Mouse (Mus musculus) forebrain, embryonic 10.5 days (tissue): ENCODE results near the gene Padi3. TPM values are rescaled to one million over a fixed set of nuclear protein-coding genes. Genes with fewer than 3 reads are reported as not detected.

Experiments used
- DNase-seq: peaks from one replicate; pipeline ENCODE4 v3.0.0-alpha.2; 2017; ENCODE audit warnings: low spot score; ENCODE audit errors: extremely low spot score
- H3K27ac ChIP-seq: fragments of 300-500 bp; sonication (generic); 2 replicates; pipeline ENCODE4 v1.5.1; 2016; ENCODE audit warnings: mild to moderate bottlenecking
- H3K27me3 ChIP-seq: fragments of 300-500 bp; sonication (generic); 2 replicates; pipeline ENCODE4 v1.6.1; 2016; ENCODE audit warnings: mild to moderate bottlenecking; ENCODE audit not compliant: poor library complexity, severe bottlenecking
- H3K36me3 ChIP-seq: fragments of 300-500 bp; sonication (generic); replicated peaks from 2 replicates; pipeline ENCODE4 v1.6.1; 2016; ENCODE audit warnings: mild to moderate bottlenecking, moderate library complexity
- H3K4me1 ChIP-seq: fragments of 300-500 bp; sonication (generic); 2 replicates; pipeline ENCODE4 v1.6.1; 2016
- H3K4me3 ChIP-seq: fragments of 300-500 bp; sonication (generic); 2 replicates; pipeline ENCODE4 v1.5.1; 2016; ENCODE audit warnings: mild to moderate bottlenecking, moderate library complexity
- H3K9me3 ChIP-seq: fragments of 300-500 bp; sonication (generic); 2 replicates; pipeline ENCODE4 v1.6.1; 2016; ENCODE audit warnings: mild to moderate bottlenecking, moderate library complexity
- WGBS: fragments of 180-500 bp; shearing (Covaris S2); methylation state at CpG from one replicate; pipeline ENCODE4 v1.1.7; 2016; 5-methylcytosine and 5-hydroxymethylcytosine counted together
- polyA plus RNA-seq: library from polyadenylated mRNA; unstranded; fragments of >200 nt; fragmentation: Nextera tagmentation; extraction: Ambion mirVana; gene quantifications from 2 replicates; pipeline ENCODE4 v1.2.1, GENCODE M21; 2016

Gene Padi3
- polyA plus RNA-seq, 1 experiment from 2014 or later: 0.16 TPM

GRCm38 (mm10) chr4:140740655-140741054 is 69.8 kb downstream of the Padi3 start:
- Histone ChIP-seq H3K4me1 (peaks cover 16% of the 10 kb centered on the region), H3K9me3 (no peaks in the 10 kb centered on the region), H3K27me3 (no peaks in the 10 kb centered on the region), H3K27ac (no peak overlapping the region), H3K36me3 (no peaks in the 10 kb centered on the region), H3K4me3 (no peak overlapping the region)
- WGBS: 90% methylated on average over 11 of the region's 11 CpGs
- no peak for DNase-seq

Other genes starting within 250 kb of the Padi3 start
- 22.1 and 23.0 TPM in 2 replicates for gene Arhgef10l, start 144.6 kb downstream of the Padi3 start, polyA plus RNA-seq
- 40.8 and 44.7 TPM in 2 replicates for gene Rcc2, start 110.1 kb downstream of the Padi3 start, polyA plus RNA-seq
- not detected in 2 replicates for gene Padi6, start 68.0 kb downstream of the Padi3 start, polyA plus RNA-seq
- 1.4 and 1.5 TPM in 2 replicates for gene Padi4, start 36.4 kb downstream of the Padi3 start, polyA plus RNA-seq
- gene Padi1, start 35.1 kb upstream of the Padi3 start, polyA plus RNA-seq: 0.06 and 0.10 TPM in 2 replicates
- gene Padi2, start 95.7 kb upstream of the Padi3 start, polyA plus RNA-seq: 0.30 and 0.66 TPM in 2 replicates
- 411 and 415 TPM in 2 replicates for gene Sdhb, start 150.6 kb upstream of the Padi3 start, polyA plus RNA-seq
- gene Atp13a2, start 176.2 kb upstream of the Padi3 start, polyA plus RNA-seq: 39.9 and 40.6 TPM in 2 replicates
- gene Mfap2, start 199.8 kb upstream of the Padi3 start, polyA plus RNA-seq: 265 TPM in 2 replicates
- gene Crocc, start 249.9 kb upstream of the Padi3 start, polyA plus RNA-seq: 10.0 and 10.9 TPM in 2 replicates